8 mouse cellular contexts compared by ENCODE assay signal in genomic region chr14:36919146-36919545, GRCm38 (mm10). TPM values are rescaled to one million over a fixed set of nuclear protein-coding genes. Genes with fewer than 3 reads are reported as not detected.
DNase-seq lines count a peak whose midpoint lies in the region; ATAC-seq and TF ChIP-seq lines count a peak whose summit lies in the region.
"Had no signal": no experiment of that assay in that cellular context is flagged by ENCODE, and none has a peak within 500 bp of the region (broad histone marks: within the 10 kb centered on the region; RNA-seq: fewer than 3 reads in every experiment).

No protein-coding gene starts in this region.

- 0 out of 2 replicates have a peak, but pooled peaks cover 3% of the 10 kb centered on the region for H3K4me1 ChIP-seq in forebrain, embryonic 10.5 days
- H3K4me1 ChIP-seq in heart, embryonic 13.5 days = peaks cover 31% of the 10 kb centered on the region
- peaks cover 7% of the 10 kb centered on the region; the same call in 1 of the 2 replicates for H3K4me1 ChIP-seq in limb, embryonic 15.5 days
- peaks cover 4% of the 10 kb centered on the region for H3K4me1 ChIP-seq in olfactory bulb, adult 2 months (ENCODE audit: control insufficient read depth, insufficient read depth, low read length)
- H3K4me1 ChIP-seq: liver, embryonic 15.5 days had no signal

- peak; percentile 22 for DNase-seq in forebrain, embryonic 10.5 days (ENCODE audit: extremely low spot score, low spot score)
- DNase-seq in kidney, postnatal 10 days = peak; percentile 89

- H3K4me2 ChIP-seq in heart, embryonic 13.5 days = peak overlapping the region; percentile 71
- H3K4me2 ChIP-seq in limb, embryonic 15.5 days = peak overlapping the region; percentile 27
- H3K4me2 ChIP-seq: liver, embryonic 15.5 days had no signal

- peak overlapping the region; percentile 89 for H3K9ac ChIP-seq in heart, embryonic 13.5 days
- peak overlapping the region; percentile 29; the same call in 1 of the 2 replicates for H3K9ac ChIP-seq in limb, embryonic 15.5 days
- H3K9ac ChIP-seq: liver, embryonic 15.5 days had no signal

- no peak overlapping the region for H3K4me3 ChIP-seq in forebrain, embryonic 10.5 days
- H3K4me3 ChIP-seq in heart, embryonic 13.5 days = peak overlapping the region; percentile 57
- H3K4me3 ChIP-seq in limb, embryonic 15.5 days = peak overlapping the region; percentile 36
- peak overlapping the region; percentile 39 for H3K4me3 ChIP-seq in olfactory bulb, adult 2 months (ENCODE audit: insufficient read depth, low read depth, low read length)
- H3K4me3 ChIP-seq: liver, embryonic 15.5 days had no signal

- H3K36me3 ChIP-seq in forebrain, embryonic 10.5 days (replicated peaks) = peaks cover 4% of the 10 kb centered on the region; the same call in 1 of the 2 replicates
- peaks cover 25% of the 10 kb centered on the region for H3K36me3 ChIP-seq in heart, embryonic 13.5 days
- no peaks in the 10 kb centered on the region; the same call in none of the 2 replicates for H3K36me3 ChIP-seq in limb, embryonic 15.5 days
- H3K36me3 ChIP-seq: liver, embryonic 15.5 days had no signal

- WGBS in forebrain, embryonic 10.5 days = 58% methylated on average over 13 of the region's 13 CpGs
- WGBS in heart, embryonic 13.5 days = 15% methylated on average over 13 of the region's 13 CpGs
- 26% methylated on average over 13 of the region's 13 CpGs for WGBS in limb, embryonic 15.5 days
- 4% methylated on average over 13 of the region's 13 CpGs for WGBS in olfactory bulb, adult 2 months

- ATAC-seq in cerebellum, adult (ENCODE audit: insufficient number of reproducible peaks, low FRiP score, low TSS enrichment) = peak; percentile 94
- peak; percentile 83; the same call in 1 of the 2 replicates for ATAC-seq in heart, embryonic 13.5 days (ENCODE audit: extremely low read depth, insufficient number of reproducible peaks, low FRiP score, low TSS enrichment)
- ATAC-seq in limb, embryonic 15.5 days (ENCODE audit: insufficient number of reproducible peaks, low FRiP score, low TSS enrichment, low read depth) = peak; percentile 91
- ATAC-seq in erythroid progenitor cell, adult 5-6 weeks (replicated peaks; ENCODE audit: low FRiP score, poor library complexity, severe bottlenecking) = no peak

- no peak for TF ChIP-seq POLR2A in olfactory bulb, adult 2 months (IDR thresholded peaks at IDR 0.05; ENCODE audit: insufficient read depth, low read depth, low read length)

- no peak for TF ChIP-seq CTCF in olfactory bulb, adult 2 months (IDR thresholded peaks at IDR 0.05; ENCODE audit: insufficient read depth, low read depth, low read length)

- peak overlapping the region; percentile 71 for H3K27ac ChIP-seq in forebrain, embryonic 10.5 days
- peak overlapping the region; percentile 98 for H3K27ac ChIP-seq in heart, embryonic 13.5 days (replicated peaks)
- H3K27ac ChIP-seq in limb, embryonic 15.5 days = peak overlapping the region; percentile 92
- H3K27ac ChIP-seq in olfactory bulb, adult 2 months (ENCODE audit: insufficient read depth, low read depth, low read length) = peak overlapping the region; percentile 71
- H3K27ac ChIP-seq: liver, embryonic 15.5 days had no signal

- no peaks in the 10 kb centered on the region for H3K9me3 ChIP-seq in forebrain, embryonic 10.5 days
- H3K9me3 ChIP-seq in heart, embryonic 13.5 days = no peaks in the 10 kb centered on the region
- H3K9me3 ChIP-seq in limb, embryonic 15.5 days = no peaks in the 10 kb centered on the region
- H3K9me3 ChIP-seq: liver, embryonic 15.5 days had no signal

- no peaks in the 10 kb centered on the region for H3K27me3 ChIP-seq in forebrain, embryonic 10.5 days (ENCODE audit: poor library complexity, severe bottlenecking)
- H3K27me3 ChIP-seq in heart, embryonic 13.5 days (replicated peaks) = no peaks in the 10 kb centered on the region
- no peaks in the 10 kb centered on the region for H3K27me3 ChIP-seq in limb, embryonic 15.5 days
- H3K27me3 ChIP-seq: liver, embryonic 15.5 days had no signal

RNA-seq across cellular contexts. Expression of gene Ccser2, which starts 49.4 kb away (rescaled TPM):
- 21.5 and 22.2 TPM in 2 replicates for polyA plus RNA-seq in forebrain, embryonic 10.5 days (2016; fragmentation: Nextera tagmentation; extraction: Ambion mirVana)
- polyA plus RNA-seq in heart, embryonic 13.5 days (2015; fragmentation: Nextera tagmentation; extraction: Ambion mirVana) = 51.2 and 54.2 TPM in 2 replicates
- polyA plus RNA-seq in limb, embryonic 15.5 days (2015; fragmentation: Nextera tagmentation; extraction: Ambion mirVana) = 40.1 and 43.8 TPM in 2 replicates
- not detected in 2 replicates for polyA plus RNA-seq in olfactory bulb, adult 2 months (2012; ENCODE audit: insufficient read depth, insufficient read length, low replicate concordance, missing spikeins)
- total RNA-seq in erythroid progenitor cell, adult 5-6 weeks (2015; ENCODE audit: low replicate concordance) = 5.8 and 6.7 TPM in 2 replicates
- 1.7 and 5.8 TPM in 2 replicates for total RNA-seq in erythroid progenitor cell, adult 5-6 weeks (2017; ENCODE audit: low replicate concordance)
